Mouse (Mus musculus) embryonic facial prominence, embryonic 10.5 days (tissue): ENCODE data around the gene C2cd2l. TPM values are rescaled to one million over a fixed set of nuclear protein-coding genes. Genes with fewer than 3 reads are reported as not detected.
"Not testable (repeated sequence)": the region's sequence is repeated elsewhere in the genome, so short reads cannot be mapped to it uniquely, and the experiment has no call there.

ENCODE experiments used
- DNase-seq: peaks from one replicate; pipeline ENCODE4 v3.0.0-alpha.2; 2017; ENCODE audit warnings: low spot score
- H3K27ac ChIP-seq: fragments of 300-500 bp; sonication (generic); replicated peaks from 2 replicates; pipeline ENCODE4 v1.5.1; 2016; ENCODE audit warnings: mild to moderate bottlenecking
- H3K27me3 ChIP-seq: fragments of 300-500 bp; sonication (generic); replicated peaks from 2 replicates; pipeline ENCODE4 v1.6.1; 2016; ENCODE audit warnings: low read depth, mild to moderate bottlenecking; ENCODE audit not compliant: poor library complexity, severe bottlenecking
- H3K36me3 ChIP-seq: fragments of 300-500 bp; sonication (generic); replicated peaks from 2 replicates; pipeline ENCODE4 v1.6.1; 2016; ENCODE audit warnings: mild to moderate bottlenecking, moderate library complexity
- H3K4me1 ChIP-seq: fragments of 300-500 bp; sonication (generic); 2 replicates; pipeline ENCODE4 v1.6.1; 2016
- H3K4me3 ChIP-seq: fragments of 300-500 bp; sonication (generic); 2 replicates; pipeline ENCODE4 v1.5.1; 2016; ENCODE audit warnings: mild to moderate bottlenecking, moderate library complexity
- H3K9me3 ChIP-seq: fragments of 300-500 bp; sonication (generic); 2 replicates; pipeline ENCODE4 v1.6.1; 2016; ENCODE audit warnings: mild to moderate bottlenecking
- WGBS: fragments of 180-500 bp; shearing (Covaris S2); methylation state at CpG from one replicate; pipeline ENCODE4 v1.1.7; 2016; 5-methylcytosine and 5-hydroxymethylcytosine counted together
- polyA plus RNA-seq: library from polyadenylated mRNA; unstranded; fragments of >200 nt; fragmentation: Nextera tagmentation; extraction: Ambion mirVana; gene quantifications from 2 replicates; pipeline ENCODE4 v1.2.1, GENCODE M21; 2016

Gene C2cd2l
- polyA plus RNA-seq, 1 experiment from 2014 or later, result 7.8 TPM

DNA sequence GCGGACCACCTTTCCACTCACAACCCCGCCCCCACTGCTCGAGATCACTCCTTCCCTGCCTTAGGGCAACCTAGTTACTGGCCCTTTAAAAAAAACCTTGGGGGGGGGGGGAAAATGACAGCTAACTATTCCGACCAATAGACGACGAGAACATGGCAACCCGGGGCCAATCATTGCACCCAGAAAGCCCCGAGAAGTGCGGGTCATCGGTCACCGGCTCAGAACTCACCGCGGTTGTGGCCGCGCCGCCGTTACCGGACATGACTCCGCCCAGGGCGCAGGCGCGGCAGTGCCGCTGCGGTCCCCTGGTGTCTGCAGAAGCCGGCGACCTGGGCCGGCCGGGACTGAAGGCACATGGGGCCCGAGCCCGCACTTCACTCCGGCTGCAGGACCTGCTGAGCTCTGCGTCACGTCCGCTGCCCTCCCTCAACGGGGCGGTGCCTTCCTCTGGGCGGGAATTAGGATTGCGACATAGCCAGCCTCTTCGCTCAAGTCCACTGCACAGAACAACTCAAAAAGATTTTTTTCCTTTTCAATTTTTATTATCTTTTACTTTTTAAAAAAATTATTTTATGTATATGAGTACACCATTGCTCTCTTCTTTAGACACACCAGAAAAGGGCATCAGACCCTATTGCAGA, 23.8 kb upstream of the C2cd2l start, which contains the start of gene Hmbs:
Hmbs (minus strand) TSS at position 448 of the 641 bp plus-strand sequence.
- peak; percentile 94 for DNase-seq
- peaks cover 67% of the 10 kb centered on the region for H3K36me3 ChIP-seq
- H3K27ac ChIP-seq, result peak within 1 kb of the TSS; percentile 99
- no peaks in the 10 kb centered on the region for H3K9me3 ChIP-seq
- no peaks in the 10 kb centered on the region for H3K27me3 ChIP-seq
- under 1% methylated on average over 39 of the region's 39 CpGs for WGBS
- H3K4me1 ChIP-seq, result peaks cover 23% of the 10 kb centered on the region
- H3K4me3 ChIP-seq, result peak within 1 kb of the TSS; percentile 91

DNA sequence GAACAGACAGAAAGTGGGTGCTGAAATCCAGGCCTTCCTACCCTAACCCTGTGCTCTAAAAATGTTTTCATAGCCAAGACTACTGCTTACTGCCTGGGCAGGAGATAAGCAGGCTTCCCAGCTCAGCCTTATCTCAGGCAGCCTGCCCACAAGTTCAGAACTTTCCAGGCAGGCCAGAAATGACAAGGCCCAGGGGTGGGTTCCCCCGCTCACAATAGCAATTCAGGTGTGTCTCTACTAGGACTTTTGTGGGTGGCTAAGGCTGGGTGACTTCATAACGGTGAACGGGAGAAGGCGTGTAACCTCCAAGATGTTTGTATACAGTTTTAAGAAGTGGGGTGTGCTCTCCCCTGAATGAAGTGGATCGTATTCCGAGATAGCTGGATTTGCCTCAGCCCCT, 23.2 kb upstream of the C2cd2l start:
- WGBS, result 11% methylated on average over 6 of the region's 6 CpGs
- DNase-seq, result no peak
- peaks cover 23% of the 10 kb centered on the region for H3K4me1 ChIP-seq
- H3K9me3 ChIP-seq, result no peaks in the 10 kb centered on the region
- no peaks in the 10 kb centered on the region for H3K27me3 ChIP-seq
- peak overlapping the region; percentile 99 for H3K27ac ChIP-seq
- peak overlapping the region; percentile 91 for H3K4me3 ChIP-seq
- peaks cover 67% of the 10 kb centered on the region for H3K36me3 ChIP-seq

DNA sequence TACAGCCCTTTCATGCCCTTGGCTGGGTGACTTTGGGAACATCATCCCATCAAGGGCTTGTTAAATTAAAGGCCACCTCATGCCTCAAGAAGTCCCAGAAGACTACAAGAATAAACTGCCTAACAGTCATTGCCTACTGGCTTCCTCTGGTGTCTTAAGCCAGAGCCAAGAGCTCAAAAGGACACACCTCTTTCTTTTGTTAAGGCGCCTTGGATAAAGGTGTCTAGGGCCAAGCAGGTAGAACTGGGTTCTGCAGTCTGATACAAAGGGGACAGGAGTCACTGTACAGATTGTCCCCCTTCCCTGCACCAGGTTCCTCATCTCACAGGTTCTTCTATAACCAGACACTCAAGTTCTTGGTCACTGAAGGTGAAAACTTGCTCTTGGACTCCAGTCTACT, 22.5 kb upstream of the C2cd2l start:
- no peak for DNase-seq
- Histone ChIP-seq H3K4me1 (peaks cover 27% of the 10 kb centered on the region), H3K36me3 (peaks cover 67% of the 10 kb centered on the region), H3K4me3 (peak overlapping the region; percentile 91), H3K27me3 (no peaks in the 10 kb centered on the region), H3K9me3 (no peaks in the 10 kb centered on the region), H3K27ac (peak overlapping the region; percentile 99)
- WGBS, result 89% methylated on average over 1 of the region's 1 CpGs

DNA sequence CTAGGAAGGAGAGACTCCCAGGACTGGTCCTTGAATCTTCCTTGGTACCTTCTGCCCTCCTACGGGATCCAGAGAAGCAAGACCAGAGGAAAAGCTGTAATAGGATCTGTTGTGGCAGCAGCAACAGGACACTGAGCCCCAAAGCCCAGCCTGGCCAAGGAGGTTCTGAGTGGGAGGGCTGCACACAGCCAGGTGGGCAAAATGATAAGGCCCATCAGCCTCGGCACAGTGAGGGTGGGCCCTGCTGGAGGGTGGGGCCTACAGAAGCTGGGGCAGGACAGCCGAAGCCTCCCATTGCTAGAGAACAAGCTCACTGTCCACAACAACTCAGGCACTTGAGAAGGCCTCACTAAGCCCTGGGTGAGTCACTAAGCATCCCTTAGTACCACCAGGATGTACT, 22.1 kb upstream of the C2cd2l start:
- H3K9me3 ChIP-seq, result no peaks in the 10 kb centered on the region
- H3K4me3 ChIP-seq, result peak overlapping the region; percentile 91
- H3K27ac ChIP-seq, result peak overlapping the region; percentile 48; the same call in 1 of the 2 replicates
- no peaks in the 10 kb centered on the region for H3K27me3 ChIP-seq
- WGBS, result 85% methylated on average over 3 of the region's 3 CpGs
- DNase-seq, result no peak
- H3K4me1 ChIP-seq, result peaks cover 31% of the 10 kb centered on the region
- H3K36me3 ChIP-seq, result peaks cover 67% of the 10 kb centered on the region

DNA sequence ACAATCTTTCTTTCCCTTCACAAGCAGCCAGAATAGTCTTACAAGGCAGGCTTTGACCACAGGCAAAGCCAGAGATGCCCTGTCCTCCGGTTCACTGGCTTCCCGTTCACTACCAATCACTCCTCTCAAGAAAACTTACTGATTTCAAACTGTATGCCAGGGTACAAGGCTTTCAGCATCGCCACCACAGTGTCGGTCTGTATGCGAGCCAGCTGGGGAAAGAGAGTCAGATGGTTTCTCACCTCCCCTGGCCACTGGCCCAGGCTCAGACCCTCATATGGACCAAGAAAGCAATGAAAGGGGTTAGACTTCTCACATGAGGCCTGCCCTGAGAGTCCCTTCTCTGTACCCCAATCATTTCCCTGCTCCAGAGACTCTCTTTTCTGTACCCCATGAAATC, 21.4 kb upstream of the C2cd2l start:
- peaks cover 38% of the 10 kb centered on the region for H3K4me1 ChIP-seq
- peak overlapping the region; percentile 91 for H3K4me3 ChIP-seq
- DNase-seq, result no peak
- H3K9me3 ChIP-seq, result no peaks in the 10 kb centered on the region
- peak overlapping the region; percentile 48 for H3K27ac ChIP-seq
- WGBS, result 91% methylated on average over 5 of the region's 5 CpGs
- H3K27me3 ChIP-seq, result no peaks in the 10 kb centered on the region
- H3K36me3 ChIP-seq, result peaks cover 67% of the 10 kb centered on the region

DNA sequence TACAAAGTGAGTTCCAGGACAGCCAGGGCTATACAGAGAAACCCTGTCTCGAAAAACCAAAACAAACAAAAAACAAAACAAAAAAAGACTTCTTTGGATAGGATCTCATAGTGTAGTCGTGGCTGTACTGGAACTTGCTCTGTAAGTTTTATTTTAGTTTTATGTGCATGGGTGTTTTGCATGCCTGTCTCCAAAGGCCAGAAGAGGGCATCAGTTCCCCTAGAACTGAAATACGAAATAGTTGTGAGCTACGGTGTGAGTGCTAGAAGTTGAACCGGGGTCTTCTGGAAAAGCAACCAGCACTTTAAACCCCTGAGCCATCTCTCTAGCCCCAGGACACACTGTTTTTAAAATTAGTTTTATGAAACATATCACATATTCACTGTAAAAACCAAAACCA, 18.5 kb upstream of the C2cd2l start:
- Histone ChIP-seq H3K27ac (no peak overlapping the region), H3K36me3 (peaks cover 66% of the 10 kb centered on the region), H3K9me3 (peaks cover 4% of the 10 kb centered on the region), H3K4me1 (peaks cover 33% of the 10 kb centered on the region), H3K4me3 (0 out of 2 replicates have a peak overlapping the region, but pooled peaks have one; percentile 25), H3K27me3 (no peaks in the 10 kb centered on the region)
- WGBS, result 90% methylated on average over 5 of the region's 5 CpGs
- DNase-seq, result no peak

DNA sequence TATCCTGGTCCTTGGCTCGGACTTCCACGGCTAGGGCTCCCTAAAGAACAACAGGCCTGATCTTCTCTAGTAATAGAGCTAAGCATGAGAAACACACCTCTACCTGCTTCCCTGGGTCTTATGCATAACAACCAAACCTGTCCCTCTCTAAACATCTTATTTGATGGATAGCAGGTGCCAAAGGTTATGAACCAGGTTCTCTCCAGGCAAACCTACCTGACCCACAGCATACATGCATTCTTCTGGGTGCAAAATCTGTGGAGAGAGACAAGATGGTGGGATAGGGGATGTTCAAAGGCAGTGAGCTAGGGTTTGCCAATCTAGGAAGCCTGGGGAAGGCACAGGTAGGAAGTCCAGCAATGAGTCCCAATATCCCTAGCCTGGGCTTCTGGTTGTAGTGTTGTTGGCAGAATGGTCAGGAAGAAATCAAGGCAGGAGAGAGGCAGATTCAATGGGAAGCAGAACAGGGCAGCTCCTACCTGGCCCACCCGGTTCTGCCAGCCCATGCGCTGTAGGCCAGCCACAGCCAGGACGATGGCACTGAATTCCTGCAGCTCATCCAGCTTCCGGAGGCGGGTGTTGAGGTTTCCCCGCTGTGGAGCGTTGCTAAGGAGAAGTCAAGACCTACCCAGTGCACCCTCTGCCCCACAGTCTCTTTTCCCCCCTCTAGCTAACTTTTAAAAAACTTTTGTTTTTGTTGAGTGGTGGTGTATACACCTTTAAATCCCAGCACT, 17.5 kb upstream of the C2cd2l start:
- Histone ChIP-seq H3K4me1 (peaks cover 23% of the 10 kb centered on the region), H3K9me3 (peaks cover 6% of the 10 kb centered on the region), H3K4me3 (peak overlapping the region; percentile 99), H3K27me3 (no peaks in the 10 kb centered on the region), H3K27ac (no peak overlapping the region), H3K36me3 (peaks cover 75% of the 10 kb centered on the region)
- 68% methylated on average over 9 of the region's 9 CpGs for WGBS
- no peak for DNase-seq

DNA sequence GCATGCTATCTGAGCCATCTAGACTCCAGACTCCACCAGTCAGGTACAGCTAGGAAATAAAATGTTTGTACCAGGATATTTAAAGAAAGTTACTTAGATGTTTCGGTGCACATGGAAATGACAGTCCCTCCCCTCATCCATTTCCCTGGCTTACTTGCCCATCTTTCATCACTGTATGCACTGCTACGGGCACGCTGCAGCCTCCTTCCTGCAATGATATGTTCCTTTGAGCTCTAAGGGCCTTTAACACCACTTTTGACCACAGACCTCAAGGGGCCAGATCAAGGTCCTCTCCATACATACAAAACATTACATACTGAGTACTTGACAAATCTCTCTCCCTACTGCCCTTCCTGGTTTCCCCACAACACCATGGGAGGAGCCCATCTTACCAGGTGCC, 16.9 kb upstream of the C2cd2l start:
- Histone ChIP-seq H3K4me1 (peaks cover 17% of the 10 kb centered on the region), H3K27ac (peak overlapping the region; percentile 1; the same call in 1 of the 2 replicates), H3K9me3 (peaks cover 6% of the 10 kb centered on the region), H3K27me3 (no peaks in the 10 kb centered on the region), H3K4me3 (peak overlapping the region; percentile 99), H3K36me3 (peaks cover 79% of the 10 kb centered on the region)
- DNase-seq, result no peak
- 79% methylated on average over 3 of the region's 3 CpGs for WGBS

DNA sequence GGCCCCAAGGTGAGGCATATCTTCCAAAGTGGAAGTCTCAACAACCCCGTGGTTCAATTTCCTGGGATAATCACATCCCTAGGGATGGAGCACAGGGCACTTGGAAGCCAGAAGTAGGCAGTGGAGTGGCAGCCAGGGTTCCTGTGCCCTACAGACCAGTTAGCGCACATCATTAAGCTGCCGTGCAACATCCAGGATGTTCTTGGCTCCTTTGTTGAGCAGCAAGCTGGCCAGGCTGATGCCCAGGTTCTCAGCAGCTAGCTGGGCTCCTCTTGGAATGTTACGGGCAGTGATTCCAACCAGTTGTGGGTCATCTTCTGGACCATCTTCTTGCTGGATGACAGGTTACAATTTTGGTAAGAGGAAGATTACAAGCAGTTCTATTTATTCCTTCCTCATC, 16.4 kb upstream of the C2cd2l start:
- WGBS, result 44% methylated on average over 4 of the region's 4 CpGs
- Histone ChIP-seq H3K36me3 (peaks cover 79% of the 10 kb centered on the region), H3K4me1 (peaks cover 16% of the 10 kb centered on the region), H3K4me3 (peak overlapping the region; percentile 99), H3K27ac (peak overlapping the region; percentile 1; the same call in 1 of the 2 replicates)
- DNase-seq, H3K9me3 ChIP-seq, H3K27me3 ChIP-seq: not testable (repeated sequence)

DNA sequence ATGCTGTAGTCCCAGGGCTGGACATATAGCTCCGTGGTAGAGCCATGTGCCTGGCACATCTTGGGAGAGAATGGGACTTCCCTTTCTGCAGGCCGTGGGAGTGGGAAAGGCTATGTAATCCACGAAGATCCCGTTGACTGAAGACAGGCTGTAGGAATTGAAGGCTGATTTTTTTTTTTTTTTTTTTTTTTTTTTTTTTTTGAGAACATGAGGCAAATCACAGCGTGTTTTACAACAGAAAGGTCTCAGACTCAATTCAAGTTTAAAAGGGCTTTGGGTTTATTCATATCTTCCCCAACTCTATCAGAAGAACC, 16.0 kb upstream of the C2cd2l start:
- 5% methylated on average over 5 of the region's 5 CpGs for WGBS

DNA sequence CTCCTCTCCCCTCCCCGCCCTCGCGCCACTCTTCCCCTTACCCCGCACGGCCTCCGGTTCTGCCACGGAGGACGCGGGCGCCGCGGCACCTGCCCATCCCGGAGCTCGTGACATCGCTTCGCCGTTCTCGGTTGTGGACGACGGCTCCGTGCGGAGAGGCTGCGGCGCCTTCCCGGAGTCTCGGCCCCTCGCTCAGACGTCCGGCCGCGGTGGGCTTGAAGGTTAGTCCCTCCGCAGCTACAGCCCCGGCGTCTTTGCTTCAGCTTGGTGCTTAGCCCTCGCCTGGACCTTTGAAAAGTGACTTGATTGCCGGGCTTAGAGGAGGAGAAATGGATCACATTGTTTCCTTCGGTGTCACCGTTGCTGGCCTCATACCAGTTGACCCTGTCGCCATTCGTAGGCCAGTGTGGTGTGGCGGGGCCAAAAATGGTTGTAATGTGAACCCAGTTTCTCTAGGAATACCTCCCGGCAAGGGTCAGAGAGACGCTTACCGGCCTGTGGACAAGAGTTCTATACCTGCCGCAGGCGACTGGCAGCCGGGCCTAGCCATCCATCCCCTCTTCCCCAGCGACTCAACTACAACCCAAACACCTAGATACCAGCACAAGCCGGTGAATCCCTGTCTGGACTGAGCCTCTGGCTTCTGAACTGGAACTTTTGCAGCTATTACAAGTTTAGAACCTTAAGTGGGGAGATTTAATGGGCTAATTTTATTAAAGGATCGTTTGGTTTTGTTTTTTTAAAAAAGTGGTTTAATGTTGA, 15.4 kb upstream of the C2cd2l start:
- H3K4me1 ChIP-seq, result peaks cover 16% of the 10 kb centered on the region
- WGBS, result under 1% methylated on average over 50 of the region's 50 CpGs
- H3K27ac ChIP-seq, result peak overlapping the region; percentile 98
- peak overlapping the region; percentile 99 for H3K4me3 ChIP-seq
- H3K9me3 ChIP-seq, result peaks cover 6% of the 10 kb centered on the region
- DNase-seq, result peak; percentile 59
- peaks cover 79% of the 10 kb centered on the region for H3K36me3 ChIP-seq
- no peaks in the 10 kb centered on the region for H3K27me3 ChIP-seq

More for the DNA sequence above, 16.0 kb upstream of the C2cd2l start:
- no peak for DNase-seq
- H3K4me3 ChIP-seq, result peak overlapping the region; percentile 99
- peaks cover 6% of the 10 kb centered on the region for H3K9me3 ChIP-seq
- H3K36me3 ChIP-seq, result peaks cover 79% of the 10 kb centered on the region
- peaks cover 16% of the 10 kb centered on the region for H3K4me1 ChIP-seq
- no peaks in the 10 kb centered on the region for H3K27me3 ChIP-seq
- peak overlapping the region; percentile 98 for H3K27ac ChIP-seq

DNA sequence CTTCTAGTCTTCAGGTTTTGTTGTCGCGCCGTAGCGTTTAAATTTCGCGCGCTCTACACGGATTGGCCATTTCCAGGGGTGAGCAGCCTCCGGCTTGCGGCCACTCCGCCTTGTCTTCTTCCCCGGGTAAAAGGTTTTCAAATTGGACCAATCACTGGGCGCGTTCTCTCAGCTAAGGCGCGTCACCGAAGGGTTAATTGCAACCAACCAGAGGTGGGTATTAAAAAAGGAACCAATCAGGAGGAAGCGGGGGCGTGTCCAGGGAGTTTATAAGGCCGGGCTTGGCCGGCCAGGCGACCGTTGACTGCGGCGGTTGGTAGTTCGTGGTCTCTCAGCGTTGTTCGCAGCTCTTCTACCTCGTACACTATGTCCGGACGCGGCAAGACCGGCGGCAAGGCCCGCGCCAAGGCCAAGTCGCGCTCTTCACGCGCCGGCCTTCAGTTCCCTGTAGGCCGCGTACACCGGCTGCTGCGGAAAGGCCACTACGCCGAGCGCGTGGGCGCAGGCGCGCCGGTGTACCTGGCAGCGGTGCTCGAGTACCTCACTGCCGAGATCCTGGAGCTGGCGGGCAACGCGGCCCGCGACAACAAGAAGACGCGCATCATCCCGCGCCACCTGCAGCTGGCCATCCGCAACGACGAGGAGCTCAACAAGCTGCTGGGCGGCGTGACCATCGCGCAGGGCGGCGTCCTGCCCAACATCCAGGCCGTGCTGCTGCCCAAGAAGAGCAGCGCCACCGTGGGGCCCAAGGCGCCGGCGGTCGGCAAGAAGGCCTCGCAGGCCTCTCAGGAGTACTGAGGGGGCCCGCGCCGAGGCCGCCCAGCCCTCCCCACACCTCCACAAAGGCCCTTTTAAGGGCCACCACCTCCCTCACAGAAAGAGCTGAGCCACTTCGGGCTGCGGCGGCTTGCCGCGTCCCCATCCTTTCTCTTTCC, 14.6 kb upstream of the C2cd2l start, which contains the start of gene H2afx:
H2afx (plus strand) TSS at position 299 of the 935 bp plus-strand sequence.
- Histone ChIP-seq H3K27me3 (no peaks in the 10 kb centered on the region), H3K9me3 (peaks cover 6% of the 10 kb centered on the region), H3K4me3 (peak within 1 kb of the TSS; percentile 99), H3K4me1 (peaks cover 16% of the 10 kb centered on the region), H3K27ac (peak within 1 kb of the TSS; percentile 98), H3K36me3 (peaks cover 81% of the 10 kb centered on the region)
- peak; percentile 98 for DNase-seq
- WGBS, result under 1% methylated on average over 91 of the region's 91 CpGs
